Mouse (Mus musculus) forebrain, embryonic 12.5 days (tissue): ENCODE measurements around the gene Smoc2. TPM values are rescaled to one million over a fixed set of nuclear protein-coding genes. Genes with fewer than 3 reads are reported as not detected.

ENCODE experiments used
- ATAC-seq: fragments of 200-750 bp; cut with Nextera tagmentation; 2 replicates; pipeline ENCODE4 v1.8.0; 2017; ENCODE audit warnings: moderate TSS enrichment; ENCODE audit not compliant: low FRiP score
- H3K27ac ChIP-seq: fragments of 300-500 bp; sonication (generic); 2 replicates; pipeline ENCODE4 v1.5.1; 2016; ENCODE audit warnings: mild to moderate bottlenecking
- H3K27me3 ChIP-seq: fragments of 300-500 bp; sonication (generic); 2 replicates; pipeline ENCODE4 v1.6.1; 2016; ENCODE audit warnings: mild to moderate bottlenecking
- H3K36me3 ChIP-seq: fragments of 300-500 bp; sonication (generic); replicated peaks from 2 replicates; pipeline ENCODE4 v1.6.1; 2016; ENCODE audit warnings: mild to moderate bottlenecking
- H3K4me1 ChIP-seq: fragments of 300-500 bp; sonication (generic); 2 replicates; pipeline ENCODE4 v1.6.1; 2016
- H3K4me2 ChIP-seq: fragments of 300-500 bp; sonication (generic); 2 replicates; pipeline ENCODE4 v1.6.1; 2016; ENCODE audit warnings: mild to moderate bottlenecking, moderate library complexity
- H3K4me3 ChIP-seq: fragments of 300-500 bp; sonication (generic); replicated peaks from 2 replicates; pipeline ENCODE4 v1.5.1; 2016; ENCODE audit warnings: mild to moderate bottlenecking
- H3K9ac ChIP-seq: fragments of 300-500 bp; sonication (generic); 2 replicates; pipeline ENCODE4 v1.6.1; 2016; ENCODE audit warnings: mild to moderate bottlenecking
- H3K9me3 ChIP-seq: fragments of 300-500 bp; sonication (generic); 2 replicates; pipeline ENCODE4 v1.6.1; 2016
- WGBS: fragments of 180-500 bp; shearing (Covaris S2); methylation state at CpG from one replicate; pipeline ENCODE4 v1.1.7; 2016; 5-methylcytosine and 5-hydroxymethylcytosine counted together
- polyA plus RNA-seq: library from polyadenylated mRNA; unstranded; fragments of >200 nt; fragmentation: Nextera tagmentation; extraction: Ambion mirVana; gene quantifications from 2 replicates; pipeline ENCODE4 v1.2.1, GENCODE M21; 2016

Smoc2 gene
- polyA plus RNA-seq, 1 experiment from 2014 or later: 13.2 TPM

GRCm38 (mm10) chr17:14398650-14399424 is 119.5 kb downstream of the Smoc2 start:
- no peak for ATAC-seq
- H3K27me3 ChIP-seq: no peaks in the 10 kb centered on the region
- no peaks in the 10 kb centered on the region for H3K4me1 ChIP-seq
- no peak overlapping the region for H3K27ac ChIP-seq
- H3K9me3 ChIP-seq: no peaks in the 10 kb centered on the region
- no peak overlapping the region for H3K4me3 ChIP-seq
- WGBS: 93% methylated on average over 8 of the region's 8 CpGs
- no peak overlapping the region for H3K4me2 ChIP-seq
- no peak overlapping the region for H3K9ac ChIP-seq
- H3K36me3 ChIP-seq: no peaks in the 10 kb centered on the region

- no peaks in the 10 kb centered on the region for H3K36me3 ChIP-seq
- H3K4me3 ChIP-seq: no peak overlapping the region
- no peak for ATAC-seq
- no peak overlapping the region for H3K9ac ChIP-seq
- H3K27me3 ChIP-seq: no peaks in the 10 kb centered on the region
- no peaks in the 10 kb centered on the region for H3K9me3 ChIP-seq
- no peak overlapping the region for H3K4me2 ChIP-seq
- WGBS: 86% methylated on average over 5 of the region's 5 CpGs
- H3K4me1 ChIP-seq: no peaks in the 10 kb centered on the region
- H3K27ac ChIP-seq: no peak overlapping the region
These were observed 121.7 kb downstream of the Smoc2 start for GRCm38 (mm10) chr17:14400960-14401359.

GRCm38 (mm10) chr17:14407874-14408273 is 128.6 kb downstream of the Smoc2 start:
- no peak for ATAC-seq
- Histone ChIP-seq H3K4me1 (no peaks in the 10 kb centered on the region), H3K9ac (no peak overlapping the region), H3K27ac (no peak overlapping the region), H3K36me3 (no peaks in the 10 kb centered on the region), H3K4me3 (no peak overlapping the region), H3K9me3 (no peaks in the 10 kb centered on the region), H3K27me3 (no peaks in the 10 kb centered on the region), H3K4me2 (no peak overlapping the region)
- WGBS: 77% methylated on average over 5 of the region's 5 CpGs

- Histone ChIP-seq H3K36me3 (no peaks in the 10 kb centered on the region), H3K4me2 (no peak overlapping the region), H3K4me1 (no peaks in the 10 kb centered on the region), H3K9me3 (no peaks in the 10 kb centered on the region), H3K9ac (no peak overlapping the region), H3K27ac (no peak overlapping the region), H3K4me3 (no peak overlapping the region), H3K27me3 (no peaks in the 10 kb centered on the region)
- no peak for ATAC-seq
- 80% methylated on average over 2 of the region's 2 CpGs for WGBS
These were observed 133.2 kb downstream of the Smoc2 start for GRCm38 (mm10) chr17:14412460-14412859.

- 73% methylated on average over 5 of the region's 5 CpGs for WGBS
- Histone ChIP-seq H3K9me3 (no peaks in the 10 kb centered on the region), H3K36me3 (no peaks in the 10 kb centered on the region), H3K4me2 (no peak overlapping the region), H3K9ac (no peak overlapping the region), H3K27me3 (no peaks in the 10 kb centered on the region), H3K4me1 (no peaks in the 10 kb centered on the region), H3K4me3 (no peak overlapping the region), H3K27ac (no peak overlapping the region)
- no peak for ATAC-seq
These were observed 135.2 kb downstream of the Smoc2 start for GRCm38 (mm10) chr17:14414511-14414910.

- Histone ChIP-seq H3K9me3 (no peaks in the 10 kb centered on the region), H3K4me1 (no peaks in the 10 kb centered on the region), H3K27me3 (no peaks in the 10 kb centered on the region), H3K36me3 (no peaks in the 10 kb centered on the region), H3K27ac (no peak overlapping the region), H3K4me3 (no peak overlapping the region), H3K4me2 (no peak overlapping the region), H3K9ac (no peak overlapping the region)
- WGBS: 42% methylated on average over 8 of the region's 8 CpGs
- ATAC-seq: no peak
These were observed 141.2 kb downstream of the Smoc2 start for GRCm38 (mm10) chr17:14420460-14421046.

- ATAC-seq: no peak
- H3K4me3 ChIP-seq: no peak overlapping the region
- H3K36me3 ChIP-seq: no peaks in the 10 kb centered on the region
- H3K9ac ChIP-seq: no peak overlapping the region
- H3K9me3 ChIP-seq: no peaks in the 10 kb centered on the region
- no peak overlapping the region for H3K27ac ChIP-seq
- WGBS: 68% methylated on average over 6 of the region's 6 CpGs
- no peak overlapping the region for H3K4me2 ChIP-seq
- no peaks in the 10 kb centered on the region for H3K27me3 ChIP-seq
- H3K4me1 ChIP-seq: no peaks in the 10 kb centered on the region
These were observed 147.2 kb downstream of the Smoc2 start for GRCm38 (mm10) chr17:14426481-14426880.

GRCm38 (mm10) chr17:14434717-14435116 is 155.4 kb downstream of the Smoc2 start:
- Histone ChIP-seq H3K36me3 (no peaks in the 10 kb centered on the region), H3K4me1 (no peaks in the 10 kb centered on the region), H3K9ac (no peak overlapping the region), H3K4me2 (no peak overlapping the region), H3K27me3 (no peaks in the 10 kb centered on the region), H3K27ac (no peak overlapping the region), H3K4me3 (no peak overlapping the region), H3K9me3 (no peaks in the 10 kb centered on the region)
- WGBS: 89% methylated on average over 4 of the region's 4 CpGs
- no peak for ATAC-seq

GRCm38 (mm10) chr17:14445611-14446010 is 166.3 kb downstream of the Smoc2 start:
- Histone ChIP-seq H3K9ac (no peak overlapping the region), H3K27ac (no peak overlapping the region), H3K4me2 (no peak overlapping the region), H3K36me3 (no peaks in the 10 kb centered on the region), H3K4me1 (no peaks in the 10 kb centered on the region), H3K9me3 (no peaks in the 10 kb centered on the region), H3K4me3 (no peak overlapping the region), H3K27me3 (no peaks in the 10 kb centered on the region)
- no peak for ATAC-seq
- 83% methylated on average over 5 of the region's 5 CpGs for WGBS

GRCm38 (mm10) chr17:14447275-14447674 is 168.0 kb downstream of the Smoc2 start:
- no peaks in the 10 kb centered on the region for H3K4me1 ChIP-seq
- WGBS: 82% methylated on average over 5 of the region's 5 CpGs
- no peak overlapping the region for H3K9ac ChIP-seq
- H3K27ac ChIP-seq: no peak overlapping the region
- H3K9me3 ChIP-seq: no peaks in the 10 kb centered on the region
- no peaks in the 10 kb centered on the region for H3K36me3 ChIP-seq
- H3K27me3 ChIP-seq: no peaks in the 10 kb centered on the region
- H3K4me2 ChIP-seq: no peak overlapping the region
- ATAC-seq: no peak
- no peak overlapping the region for H3K4me3 ChIP-seq

Other genes with a start within 250 kb of the Smoc2 start
- gene Gm7358, start 220.0 kb upstream of the Smoc2 start, polyA plus RNA-seq: not detected in 2 replicates
- 0.50 and 1.1 TPM in 2 replicates for gene Dact2, start 75.2 kb upstream of the Smoc2 start, polyA plus RNA-seq